Comparison of ENCODE assay signal across 10 mouse cellular contexts in the genomic region with DNA sequence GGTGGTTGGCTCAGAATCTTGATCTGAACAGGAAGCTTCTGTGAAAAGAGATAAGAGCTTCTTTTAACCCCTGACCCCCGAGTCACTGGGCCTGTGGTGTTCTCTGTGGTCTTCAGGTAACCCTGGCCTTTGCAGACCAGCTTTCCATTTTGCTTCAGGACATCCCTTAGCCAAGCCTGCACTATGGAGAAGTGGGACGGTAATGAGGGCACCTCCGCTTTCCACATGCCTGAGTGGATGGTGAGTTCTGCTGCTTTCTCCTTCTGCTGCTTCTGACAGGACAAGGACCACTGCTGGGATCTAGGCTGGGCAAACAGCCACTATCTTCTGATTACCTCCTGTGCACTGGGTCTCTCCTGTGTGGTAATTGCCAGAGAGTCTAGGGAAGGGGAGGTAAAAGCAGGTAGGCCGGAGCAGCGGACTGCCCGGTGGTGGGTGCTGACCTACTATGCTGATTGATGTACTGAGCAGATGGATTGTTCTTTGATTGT.
DNase-seq lines count a peak whose midpoint lies in the region; ATAC-seq lines count a peak whose summit lies in the region.
"Had no signal": no experiment of that assay in that cellular context is flagged by ENCODE, and none has a peak within 500 bp of the region (broad histone marks: within the 10 kb centered on the region; RNA-seq: fewer than 3 reads in every experiment).

No protein-coding gene starts in this region.

- DNase-seq in forebrain, embryonic 10.5 days (ENCODE audit: extremely low spot score, low spot score): no peak
- no peak for DNase-seq in forebrain, embryonic 11.5 days (ENCODE audit: low spot score)
- no peak for DNase-seq in liver, embryonic 11.5 days (ENCODE audit: low spot score)
- peak; percentile 49 for DNase-seq in cerebellum, adult 9-11 months
- DNase-seq in frontal cortex, adult 2 months (ENCODE audit: extremely low spot score in 1 of 2, low spot score in 1 of 2): no peak
- no peak for DNase-seq in thymus, postnatal 4 days

- H3K4me2 ChIP-seq in forebrain, embryonic 11.5 days (ENCODE audit: low read depth, low read length, severe bottlenecking): no peak overlapping the region
- H3K4me2 ChIP-seq in liver, embryonic 12.5 days: peak overlapping the region; percentile 43
- H3K4me2 ChIP-seq in liver, embryonic 11.5 days: no peak overlapping the region
- H3K4me2 ChIP-seq in limb, embryonic 12.5 days: 0 out of 2 replicates have a peak overlapping the region, but pooled peaks have one; percentile 51

- ATAC-seq in forebrain, embryonic 11.5 days (replicated peaks; ENCODE audit: low FRiP score): no peak
- ATAC-seq in liver, embryonic 12.5 days: no peak
- ATAC-seq in liver, embryonic 11.5 days (replicated peaks; ENCODE audit: low FRiP score): no peak
- no peak for ATAC-seq in limb, embryonic 12.5 days (ENCODE audit: insufficient number of reproducible peaks, insufficient read depth, low FRiP score, low TSS enrichment, low read depth)

- H3K27ac ChIP-seq in forebrain, embryonic 10.5 days: peak overlapping the region; percentile 83; the same call in 1 of the 2 replicates
- H3K27ac ChIP-seq in forebrain, embryonic 11.5 days (ENCODE audit: low read depth, low read length): no peak overlapping the region
- H3K27ac ChIP-seq in liver, embryonic 12.5 days: no peak overlapping the region
- no peak overlapping the region for H3K27ac ChIP-seq in liver, embryonic 11.5 days (ENCODE audit: low read depth, low read length)
- no peak overlapping the region for H3K27ac ChIP-seq in limb, embryonic 12.5 days

- no peaks in the 10 kb centered on the region for H3K36me3 ChIP-seq in forebrain, embryonic 10.5 days (replicated peaks)
- no peaks in the 10 kb centered on the region for H3K36me3 ChIP-seq in forebrain, embryonic 11.5 days (ENCODE audit: control insufficient read depth, insufficient read depth, low read length)
- no peaks in the 10 kb centered on the region for H3K36me3 ChIP-seq in liver, embryonic 12.5 days
- no peaks in the 10 kb centered on the region for H3K36me3 ChIP-seq in liver, embryonic 11.5 days (ENCODE audit: control insufficient read depth, insufficient read depth, low read length)
- peaks cover 3% of the 10 kb centered on the region; the same call in 1 of the 2 replicates for H3K36me3 ChIP-seq in limb, embryonic 12.5 days

- H3K4me3 ChIP-seq in forebrain, embryonic 10.5 days: no peak overlapping the region
- H3K4me3 ChIP-seq in forebrain, embryonic 11.5 days (ENCODE audit: low read depth, low read length): no peak overlapping the region
- H3K4me3 ChIP-seq in liver, embryonic 12.5 days: no peak overlapping the region
- no peak overlapping the region for H3K4me3 ChIP-seq in liver, embryonic 11.5 days (ENCODE audit: low read depth, low read length)
- no peak overlapping the region for H3K4me3 ChIP-seq in limb, embryonic 12.5 days (replicated peaks)

- no peak overlapping the region for H3K9ac ChIP-seq in forebrain, embryonic 11.5 days (ENCODE audit: low read length)
- no peak overlapping the region for H3K9ac ChIP-seq in liver, embryonic 12.5 days
- H3K9ac ChIP-seq in liver, embryonic 11.5 days (ENCODE audit: low read depth, low read length): no peak overlapping the region
- peak overlapping the region; percentile 37; the same call in 1 of the 2 replicates for H3K9ac ChIP-seq in limb, embryonic 12.5 days (replicated peaks)
- H3K9ac ChIP-seq: forebrain, postnatal 0 days; liver, postnatal 0 days had no signal

- peaks cover 20% of the 10 kb centered on the region for H3K4me1 ChIP-seq in forebrain, embryonic 10.5 days
- no peaks in the 10 kb centered on the region; the same call in 1 of the 2 replicates for H3K4me1 ChIP-seq in forebrain, embryonic 11.5 days (replicated peaks; ENCODE audit: control insufficient read depth, insufficient read depth, low read length)
- peaks cover 57% of the 10 kb centered on the region for H3K4me1 ChIP-seq in liver, embryonic 12.5 days
- H3K4me1 ChIP-seq in liver, embryonic 11.5 days (replicated peaks; ENCODE audit: control insufficient read depth, insufficient read depth, low read length): peaks cover 20% of the 10 kb centered on the region
- peaks cover 18% of the 10 kb centered on the region for H3K4me1 ChIP-seq in limb, embryonic 12.5 days (replicated peaks)

- H3K9me3 ChIP-seq in forebrain, embryonic 10.5 days: no peaks in the 10 kb centered on the region
- H3K9me3 ChIP-seq in forebrain, embryonic 11.5 days (ENCODE audit: control insufficient read depth, low read length): no peaks in the 10 kb centered on the region
- H3K9me3 ChIP-seq in liver, embryonic 12.5 days (replicated peaks): no peaks in the 10 kb centered on the region
- no peaks in the 10 kb centered on the region for H3K9me3 ChIP-seq in liver, embryonic 11.5 days (ENCODE audit: control insufficient read depth, low read length)
- no peaks in the 10 kb centered on the region for H3K9me3 ChIP-seq in limb, embryonic 12.5 days

- H3K27me3 ChIP-seq in forebrain, embryonic 10.5 days (ENCODE audit: poor library complexity, severe bottlenecking): no peaks in the 10 kb centered on the region
- H3K27me3 ChIP-seq in forebrain, embryonic 11.5 days (ENCODE audit: control insufficient read depth, insufficient read depth, low read length): no peaks in the 10 kb centered on the region
- no peaks in the 10 kb centered on the region for H3K27me3 ChIP-seq in liver, embryonic 12.5 days (replicated peaks)
- no peaks in the 10 kb centered on the region for H3K27me3 ChIP-seq in liver, embryonic 11.5 days (replicated peaks; ENCODE audit: control insufficient read depth, insufficient read depth, low read length)
- H3K27me3 ChIP-seq in limb, embryonic 12.5 days: no peaks in the 10 kb centered on the region

- 93% methylated on average over 6 of the region's 6 CpGs for WGBS in forebrain, embryonic 10.5 days
- 94% methylated on average over 6 of the region's 6 CpGs for WGBS in forebrain, embryonic 11.5 days
- 72% methylated on average over 6 of the region's 6 CpGs for WGBS in liver, embryonic 12.5 days (ENCODE audit: insufficient replicate concordance)
- WGBS in liver, embryonic 11.5 days: 72% methylated on average over 6 of the region's 6 CpGs
- WGBS in limb, embryonic 12.5 days: 88% methylated on average over 6 of the region's 6 CpGs

Comparison
In these comparisons a context has a peak if more than half of its experiments do, and no peak if none do; other contexts are left out.
1. H3K4me2 ChIP-seq: peak in liver, embryonic 12.5 days (single experiment) and limb, embryonic 12.5 days (single experiment); none in forebrain, embryonic 11.5 days (single experiment) and liver, embryonic 11.5 days (single experiment).